Mouse (Mus musculus) embryonic facial prominence, embryonic 10.5 days (tissue): ENCODE results near the gene Mllt10. TPM values are rescaled to one million over a fixed set of nuclear protein-coding genes. Genes with fewer than 3 reads are reported as not detected.

Source experiments
- DNase-seq: peaks from one replicate; pipeline ENCODE4 v3.0.0-alpha.2; 2017; ENCODE audit warnings: low spot score
- H3K27ac ChIP-seq: fragments of 300-500 bp; sonication (generic); replicated peaks from 2 replicates; pipeline ENCODE4 v1.5.1; 2016; ENCODE audit warnings: mild to moderate bottlenecking
- H3K27me3 ChIP-seq: fragments of 300-500 bp; sonication (generic); replicated peaks from 2 replicates; pipeline ENCODE4 v1.6.1; 2016; ENCODE audit warnings: low read depth, mild to moderate bottlenecking; ENCODE audit not compliant: poor library complexity, severe bottlenecking
- H3K36me3 ChIP-seq: fragments of 300-500 bp; sonication (generic); replicated peaks from 2 replicates; pipeline ENCODE4 v1.6.1; 2016; ENCODE audit warnings: mild to moderate bottlenecking, moderate library complexity
- H3K4me1 ChIP-seq: fragments of 300-500 bp; sonication (generic); 2 replicates; pipeline ENCODE4 v1.6.1; 2016
- H3K4me3 ChIP-seq: fragments of 300-500 bp; sonication (generic); 2 replicates; pipeline ENCODE4 v1.5.1; 2016; ENCODE audit warnings: mild to moderate bottlenecking, moderate library complexity
- H3K9me3 ChIP-seq: fragments of 300-500 bp; sonication (generic); 2 replicates; pipeline ENCODE4 v1.6.1; 2016; ENCODE audit warnings: mild to moderate bottlenecking
- WGBS: fragments of 180-500 bp; shearing (Covaris S2); methylation state at CpG from one replicate; pipeline ENCODE4 v1.1.7; 2016; 5-methylcytosine and 5-hydroxymethylcytosine counted together
- polyA plus RNA-seq: library from polyadenylated mRNA; unstranded; fragments of >200 nt; fragmentation: Nextera tagmentation; extraction: Ambion mirVana; gene quantifications from 2 replicates; pipeline ENCODE4 v1.2.1, GENCODE M21; 2016

Mllt10 gene
- polyA plus RNA-seq, 1 experiment from 2014 or later = 65.5 TPM

- Histone ChIP-seq H3K27me3 (no peaks in the 10 kb centered on the region), H3K27ac (peak overlapping the region; percentile 99), H3K36me3 (peaks cover 7% of the 10 kb centered on the region; the same call in 1 of the 2 replicates), H3K9me3 (no peaks in the 10 kb centered on the region), H3K4me1 (peaks cover 95% of the 10 kb centered on the region), H3K4me3 (peak overlapping the region; percentile 98)
- peak; percentile 61 for DNase-seq
- WGBS = 11% methylated on average over 10 of the region's 10 CpGs
Measured at GRCm38 (mm10) chr2:18038895-18039371, 16.1 kb upstream of the Mllt10 start.

- Histone ChIP-seq H3K27ac (peak overlapping the region; percentile 99), H3K4me3 (peak overlapping the region; percentile 98), H3K36me3 (peaks cover 7% of the 10 kb centered on the region; the same call in 1 of the 2 replicates), H3K27me3 (no peaks in the 10 kb centered on the region), H3K4me1 (peaks cover 88% of the 10 kb centered on the region), H3K9me3 (no peaks in the 10 kb centered on the region)
- peak; percentile 80 for DNase-seq
- 2% methylated on average over 46 of the region's 46 CpGs for WGBS
Measured at GRCm38 (mm10) chr2:18039566-18040290, 15.3 kb upstream of the Mllt10 start.

GRCm38 (mm10) chr2:18040347-18041160 lies 14.5 kb upstream of the Mllt10 start:
- no peaks in the 10 kb centered on the region for H3K9me3 ChIP-seq
- peaks cover 79% of the 10 kb centered on the region for H3K4me1 ChIP-seq
- H3K4me3 ChIP-seq = peak overlapping the region; percentile 98
- DNase-seq = peak; percentile 69
- WGBS = 6% methylated on average over 27 of the region's 27 CpGs
- no peaks in the 10 kb centered on the region for H3K27me3 ChIP-seq
- H3K36me3 ChIP-seq = peaks cover 7% of the 10 kb centered on the region; the same call in 1 of the 2 replicates
- H3K27ac ChIP-seq = peak overlapping the region; percentile 99

GRCm38 (mm10) chr2:18041199-18041885 lies 13.7 kb upstream of the Mllt10 start:
- Histone ChIP-seq H3K9me3 (no peaks in the 10 kb centered on the region), H3K27ac (peak overlapping the region; percentile 99), H3K4me1 (peaks cover 74% of the 10 kb centered on the region), H3K27me3 (no peaks in the 10 kb centered on the region), H3K36me3 (peaks cover 14% of the 10 kb centered on the region; the same call in 1 of the 2 replicates), H3K4me3 (peak overlapping the region; percentile 98)
- 3% methylated on average over 14 of the region's 14 CpGs for WGBS
- DNase-seq = peak; percentile 85

- Histone ChIP-seq H3K9me3 (no peaks in the 10 kb centered on the region), H3K4me3 (peak overlapping the region; percentile 98), H3K27ac (peak overlapping the region; percentile 99), H3K36me3 (peaks cover 14% of the 10 kb centered on the region; the same call in 1 of the 2 replicates), H3K27me3 (no peaks in the 10 kb centered on the region), H3K4me1 (peaks cover 49% of the 10 kb centered on the region)
- no peak for DNase-seq
- 3% methylated on average over 7 of the region's 7 CpGs for WGBS
Measured at GRCm38 (mm10) chr2:18045143-18045780, 9.8 kb upstream of the Mllt10 start.

GRCm38 (mm10) chr2:18045781-18046181 lies 9.3 kb upstream of the Mllt10 start:
- Histone ChIP-seq H3K27me3 (no peaks in the 10 kb centered on the region), H3K36me3 (peaks cover 9% of the 10 kb centered on the region; the same call in 1 of the 2 replicates), H3K27ac (peak overlapping the region; percentile 99), H3K4me3 (peak overlapping the region; percentile 98), H3K4me1 (peaks cover 49% of the 10 kb centered on the region), H3K9me3 (no peaks in the 10 kb centered on the region)
- 4% methylated on average over 6 of the region's 6 CpGs for WGBS
- DNase-seq = peak; percentile 35

GRCm38 (mm10) chr2:18046186-18046585 lies 8.9 kb upstream of the Mllt10 start:
- H3K4me3 ChIP-seq = peak overlapping the region; percentile 98
- H3K27me3 ChIP-seq = no peaks in the 10 kb centered on the region
- WGBS = under 1% methylated on average over 4 of the region's 4 CpGs
- H3K9me3 ChIP-seq = no peaks in the 10 kb centered on the region
- peak overlapping the region; percentile 99 for H3K27ac ChIP-seq
- peaks cover 8% of the 10 kb centered on the region; the same call in 1 of the 2 replicates for H3K36me3 ChIP-seq
- peaks cover 49% of the 10 kb centered on the region for H3K4me1 ChIP-seq
- DNase-seq = no peak

GRCm38 (mm10) chr2:18046758-18047645 lies 8.0 kb upstream of the Mllt10 start:
- peak; percentile 70 for DNase-seq
- Histone ChIP-seq H3K4me1 (peaks cover 49% of the 10 kb centered on the region), H3K9me3 (no peaks in the 10 kb centered on the region), H3K4me3 (peak overlapping the region; percentile 98), H3K27ac (peak overlapping the region; percentile 99), H3K36me3 (peaks cover 8% of the 10 kb centered on the region; the same call in 1 of the 2 replicates), H3K27me3 (no peaks in the 10 kb centered on the region)
- WGBS = under 1% methylated on average over 64 of the region's 64 CpGs

GRCm38 (mm10) chr2:18047646-18048452 lies 7.2 kb upstream of the Mllt10 start:
- H3K4me3 ChIP-seq = peak overlapping the region; percentile 98
- H3K27ac ChIP-seq = peak overlapping the region; percentile 99
- H3K4me1 ChIP-seq = peaks cover 49% of the 10 kb centered on the region
- no peaks in the 10 kb centered on the region for H3K27me3 ChIP-seq
- WGBS = under 1% methylated on average over 70 of the region's 70 CpGs
- DNase-seq = peak; percentile 81
- peaks cover 8% of the 10 kb centered on the region; the same call in 1 of the 2 replicates for H3K36me3 ChIP-seq
- no peaks in the 10 kb centered on the region for H3K9me3 ChIP-seq

GRCm38 (mm10) chr2:18048453-18049075 lies 6.5 kb upstream of the Mllt10 start, which contains the start of gene Skida1:
Skida1 (minus strand) TSS chr2:18049051.
- peak; percentile 62 for DNase-seq
- Histone ChIP-seq H3K4me1 (peaks cover 49% of the 10 kb centered on the region), H3K36me3 (peaks cover 8% of the 10 kb centered on the region; the same call in 1 of the 2 replicates), H3K9me3 (no peaks in the 10 kb centered on the region), H3K27ac (peak within 1 kb of the TSS; percentile 99), H3K27me3 (no peaks in the 10 kb centered on the region), H3K4me3 (peak within 1 kb of the TSS; percentile 98)
- under 1% methylated on average over 17 of the region's 17 CpGs for WGBS
